Mouse (Mus musculus): ENCODE data around the gene Krt26.

- TF ChIP-seq CTCF (IDR thresholded peaks at IDR 0.05; ENCODE audit: insufficient read depth, low read length) (peak; percentile 32; the same call in 1 of the 2 replicates), POLR2A (IDR thresholded peaks at IDR 0.05; ENCODE audit: borderline replicate concordance, extremely low read depth, low read depth, low read length) (no peak)
These were observed 29.0 kb upstream of the Krt26 start for GRCm38 (mm10) chr11:99366791-99367190.

Measured in lung, adult 2 months (tissue).